Mouse (Mus musculus): ENCODE measurements around the gene Apoa5. TPM values are rescaled to one million over a fixed set of nuclear protein-coding genes. Genes with fewer than 3 reads are reported as not detected.
A peak's percentile ranks its signal among the peaks of the same experiment; 100 is the strongest.
"Not testable (repeated sequence)": the region's sequence is repeated elsewhere in the genome, so short reads cannot be mapped to it uniquely, and the experiment has no call there.

Gene Apoa5
- polyA plus RNA-seq, 1 experiment from 2014 or later = not detected

DNA sequence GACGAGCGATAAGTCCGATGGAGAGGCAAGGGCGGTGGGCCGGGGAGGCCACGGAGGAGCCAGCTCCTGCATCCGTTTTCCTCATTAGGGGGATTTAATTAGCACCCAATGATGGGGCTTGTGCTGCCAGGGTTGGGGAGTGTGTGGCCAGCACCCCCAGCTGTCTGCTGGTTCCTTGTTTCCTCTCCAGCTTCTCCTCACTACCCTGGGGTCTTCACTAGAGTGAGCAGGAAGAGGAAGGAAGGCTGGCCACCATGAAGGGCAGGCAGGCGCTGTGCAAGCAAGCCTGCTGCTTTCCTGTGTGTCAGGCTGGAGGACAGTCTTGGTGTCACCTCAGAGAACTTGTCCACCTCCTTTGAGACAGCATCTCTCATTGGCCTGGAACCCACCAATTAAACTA lies 48.5 kb downstream of the Apoa5 start:
- Histone ChIP-seq H3K9me3 (peaks cover 3% of the 10 kb centered on the region; the same call in 1 of the 2 replicates), H3K4me1 (replicated peaks) (peaks cover 27% of the 10 kb centered on the region), H3K4me2 (no peak overlapping the region), H3K36me3 (no peaks in the 10 kb centered on the region), H3K27me3 (peaks cover 7% of the 10 kb centered on the region; the same call in 1 of the 2 replicates), H3K9ac (no peak overlapping the region), H3K27ac (peak overlapping the region; percentile 36; the same call in 1 of the 2 replicates), H3K4me3 (no peak overlapping the region)
- no peak for ATAC-seq (ENCODE audit: low FRiP score)
- 49% methylated on average over 8 of the region's 8 CpGs for WGBS

DNA sequence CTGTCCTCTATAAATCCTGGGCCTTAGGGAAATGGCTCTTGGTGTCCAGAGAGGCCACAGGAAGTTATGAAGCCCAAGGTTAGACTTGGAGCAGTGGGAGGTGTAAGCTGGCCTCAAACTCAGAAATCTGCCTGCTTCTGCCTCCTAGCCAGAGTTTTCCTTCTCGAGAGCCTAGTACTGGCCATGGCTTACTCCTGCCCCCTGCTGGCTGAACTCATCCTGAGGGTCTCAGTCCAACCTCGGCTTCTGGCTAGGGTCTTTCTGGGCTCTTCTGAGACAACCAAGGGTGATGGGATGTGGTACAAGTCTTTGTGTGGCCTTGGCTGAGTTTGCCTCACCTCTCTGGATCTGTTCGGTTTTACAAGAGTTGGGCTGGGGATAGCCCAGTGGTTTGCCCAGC lies 49.5 kb downstream of the Apoa5 start:
- Histone ChIP-seq H3K9ac (no peak overlapping the region), H3K4me3 (no peak overlapping the region), H3K27me3 (peaks cover 7% of the 10 kb centered on the region; the same call in 1 of the 2 replicates), H3K27ac (no peak overlapping the region), H3K36me3 (no peaks in the 10 kb centered on the region), H3K4me1 (replicated peaks) (peaks cover 36% of the 10 kb centered on the region), H3K9me3 (peaks cover 3% of the 10 kb centered on the region; the same call in 1 of the 2 replicates), H3K4me2 (no peak overlapping the region)
- ATAC-seq (ENCODE audit: low FRiP score) = no peak
- WGBS = 92% methylated on average over 3 of the region's 3 CpGs

DNA sequence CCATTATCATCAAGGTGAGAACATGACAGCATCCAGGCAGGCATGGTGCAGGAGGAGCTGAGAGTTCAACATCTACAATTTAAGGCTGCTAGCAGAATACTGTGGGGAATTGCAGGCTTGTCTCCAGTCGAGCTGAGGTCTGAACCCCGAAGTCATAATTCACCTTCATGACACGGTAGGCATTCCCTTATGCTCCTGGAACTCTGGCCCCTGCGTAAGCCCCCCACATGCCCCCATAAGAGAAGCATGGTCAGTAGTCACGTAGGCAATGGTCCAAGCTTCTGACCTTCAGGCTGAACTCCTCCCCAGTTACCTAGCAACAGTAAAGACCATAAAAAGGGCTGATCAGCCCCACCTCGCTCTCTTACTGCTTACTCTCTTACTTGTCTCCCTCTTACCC lies 51.5 kb downstream of the Apoa5 start, which contains the start of gene 4931429L15Rik:
4931429L15Rik (minus strand) TSS at position 101 of the 400 bp plus-strand sequence.
- H3K9me3 ChIP-seq; H3K4me2 ChIP-seq; H3K9ac ChIP-seq; H3K27me3 ChIP-seq; H3K36me3 ChIP-seq; H3K4me3 ChIP-seq; H3K27ac ChIP-seq; ATAC-seq (ENCODE audit: low FRiP score): not testable (repeated sequence)
- peaks cover 32% of the 10 kb centered on the region for H3K4me1 ChIP-seq (replicated peaks)
- WGBS = 88% methylated on average over 6 of the region's 6 CpGs

DNA sequence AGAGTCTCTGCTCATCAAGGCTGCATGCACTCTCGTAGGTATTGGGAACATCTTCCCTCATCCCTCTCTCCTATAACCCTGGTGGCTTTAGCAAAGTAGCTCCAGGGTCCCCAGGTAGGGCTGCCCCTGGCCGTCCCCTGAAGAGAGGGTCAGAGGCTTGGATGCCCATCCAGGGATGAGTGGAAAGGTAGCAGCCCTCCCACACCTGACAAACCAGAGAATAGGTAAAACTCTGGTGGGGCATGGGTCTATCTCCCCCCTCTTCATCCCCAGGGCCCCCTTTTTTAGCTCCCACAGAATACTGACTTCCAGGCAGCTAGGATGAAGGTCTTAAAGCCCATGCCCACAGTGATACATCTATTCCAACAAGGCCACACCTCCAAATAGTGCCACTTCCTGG lies 52.0 kb downstream of the Apoa5 start:
- ATAC-seq (ENCODE audit: low FRiP score) = no peak
- no peak overlapping the region for H3K4me2 ChIP-seq

More for the DNA sequence above, 52.0 kb downstream of the Apoa5 start:
- H3K4me3 ChIP-seq = no peak overlapping the region
- H3K36me3 ChIP-seq = no peaks in the 10 kb centered on the region
- H3K4me1 ChIP-seq (replicated peaks) = peaks cover 30% of the 10 kb centered on the region
- peaks cover 3% of the 10 kb centered on the region; the same call in 1 of the 2 replicates for H3K9me3 ChIP-seq
- H3K27ac ChIP-seq = no peak overlapping the region
- H3K27me3 ChIP-seq = no peaks in the 10 kb centered on the region
- 96% methylated on average over 2 of the region's 2 CpGs for WGBS
- H3K9ac ChIP-seq = no peak overlapping the region

Other genes with a start within 250 kb of the Apoa5 start
- 3.3 and 3.7 TPM in 2 replicates for gene Apoa1, start 40.1 kb upstream of the Apoa5 start, polyA plus RNA-seq (2015; fragmentation: Nextera tagmentation; extraction: Ambion mirVana)
- gene Apoc3, start 33.0 kb upstream of the Apoa5 start, polyA plus RNA-seq (2015; fragmentation: Nextera tagmentation; extraction: Ambion mirVana) = not detected in 2 replicates
- gene Apoa4, start 27.9 kb upstream of the Apoa5 start, polyA plus RNA-seq (2015; fragmentation: Nextera tagmentation; extraction: Ambion mirVana) = not detected in 2 replicates
- gene Zpr1, start 4.4 kb downstream of the Apoa5 start, polyA plus RNA-seq (2015; fragmentation: Nextera tagmentation; extraction: Ambion mirVana) = 60.2 and 61.1 TPM in 2 replicates
- 17.5 and 18.3 TPM in 2 replicates for gene Bud13, start 14.4 kb downstream of the Apoa5 start, polyA plus RNA-seq (2015; fragmentation: Nextera tagmentation; extraction: Ambion mirVana)
- gene 4931429L15Rik, start 51.4 kb downstream of the Apoa5 start, polyA plus RNA-seq (2015; fragmentation: Nextera tagmentation; extraction: Ambion mirVana) = not detected in 2 replicates